Mouse (Mus musculus): Measurements from ENCODE around the gene Xrcc4. TPM values are rescaled to one million over a fixed set of nuclear protein-coding genes. Genes with fewer than 3 reads are reported as not detected.

Gene Xrcc4
- polyA plus RNA-seq, 1 experiment from 2014 or later = 15.4 TPM

DNA sequence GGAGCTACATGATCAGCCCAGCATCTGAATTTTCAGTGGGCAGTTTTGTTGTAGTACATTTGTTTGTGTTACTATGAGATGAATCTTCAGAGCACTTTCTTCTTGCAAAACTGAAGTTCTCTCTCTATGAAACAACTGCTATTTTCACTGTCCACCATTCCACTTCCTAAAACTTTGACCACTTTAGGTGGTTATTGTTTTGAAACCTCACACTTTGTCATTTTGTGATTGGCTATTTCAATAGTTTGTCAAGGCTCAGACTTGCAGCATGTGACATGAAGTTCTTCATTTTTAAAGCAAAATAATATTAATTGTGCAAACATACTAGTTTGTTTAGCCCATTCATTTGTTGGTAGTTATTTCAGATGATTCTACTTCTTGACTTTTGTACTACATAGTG lies 280.4 kb downstream of the Xrcc4 start:
- H3K4me1 ChIP-seq = no peaks in the 10 kb centered on the region
- H3K4me3 ChIP-seq = no peak overlapping the region
- H3K9me3 ChIP-seq = no peaks in the 10 kb centered on the region
- H3K27me3 ChIP-seq = no peaks in the 10 kb centered on the region
- H3K9ac ChIP-seq = no peak overlapping the region
- no peak overlapping the region for H3K4me2 ChIP-seq
- ATAC-seq (ENCODE audit: insufficient number of reproducible peaks, insufficient read depth, low FRiP score, low TSS enrichment, low read depth) = no peak
- H3K27ac ChIP-seq = no peak overlapping the region
- no peaks in the 10 kb centered on the region for H3K36me3 ChIP-seq

DNA sequence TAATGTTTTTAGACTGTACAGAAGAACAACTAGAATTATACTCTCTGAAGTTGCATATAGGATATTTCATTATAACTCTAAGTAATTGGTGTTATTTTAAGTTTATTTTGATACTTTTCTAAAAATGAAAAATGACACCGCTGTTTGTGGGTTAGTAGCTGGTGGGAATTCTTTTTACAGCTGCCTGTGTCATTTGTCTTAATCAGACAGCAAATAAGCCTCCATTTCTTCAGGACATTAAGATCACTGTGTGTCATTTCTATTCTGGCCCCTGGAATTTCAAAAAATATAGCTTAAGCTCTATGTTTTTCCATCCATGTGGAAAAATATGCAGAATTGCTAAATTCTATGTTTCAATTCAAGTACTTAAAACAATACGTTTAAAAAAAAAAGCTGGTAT lies 287.5 kb downstream of the Xrcc4 start:
- Histone ChIP-seq H3K27me3 (no peaks in the 10 kb centered on the region), H3K27ac (no peak overlapping the region), H3K4me3 (no peak overlapping the region), H3K4me1 (no peaks in the 10 kb centered on the region), H3K4me2 (no peak overlapping the region), H3K9me3 (no peaks in the 10 kb centered on the region), H3K9ac (no peak overlapping the region), H3K36me3 (no peaks in the 10 kb centered on the region)
- ATAC-seq (ENCODE audit: insufficient number of reproducible peaks, insufficient read depth, low FRiP score, low TSS enrichment, low read depth) = no peak
- WGBS = 80% methylated on average over 2 of the region's 2 CpGs

GRCm38 (mm10) chr13:89797721-89798120 lies 291.7 kb downstream of the Xrcc4 start:
- H3K9ac ChIP-seq = no peak overlapping the region
- H3K36me3 ChIP-seq = no peaks in the 10 kb centered on the region
- no peak overlapping the region for H3K4me3 ChIP-seq
- H3K4me1 ChIP-seq = no peaks in the 10 kb centered on the region
- no peak for ATAC-seq (ENCODE audit: insufficient number of reproducible peaks, insufficient read depth, low FRiP score, low TSS enrichment, low read depth)
- H3K27me3 ChIP-seq = no peaks in the 10 kb centered on the region
- WGBS = 53% methylated on average over 3 of the region's 3 CpGs
- H3K9me3 ChIP-seq = no peaks in the 10 kb centered on the region
- H3K27ac ChIP-seq = no peak overlapping the region
- no peak overlapping the region for H3K4me2 ChIP-seq

DNA sequence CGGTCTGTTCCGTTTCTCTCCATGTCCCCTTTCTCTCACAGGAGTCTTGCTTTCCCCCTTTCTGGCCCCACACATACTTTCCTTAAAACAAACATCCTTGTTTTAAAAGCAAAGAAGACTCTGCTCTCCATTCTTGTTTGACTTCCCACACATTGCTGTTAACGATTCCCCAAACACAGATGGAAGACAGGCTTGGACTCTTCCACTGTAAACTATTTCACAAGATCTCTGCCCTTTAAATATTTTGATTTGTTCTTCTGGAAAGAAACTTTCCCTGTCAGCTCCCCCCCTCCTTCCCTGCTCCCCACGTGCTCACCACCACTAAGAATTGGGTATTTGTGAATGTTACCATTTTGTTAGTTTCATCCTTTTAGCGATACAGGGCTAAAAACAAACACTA lies 297.9 kb downstream of the Xrcc4 start:
- no peak overlapping the region for H3K4me3 ChIP-seq
- H3K4me1 ChIP-seq = no peaks in the 10 kb centered on the region
- no peaks in the 10 kb centered on the region for H3K27me3 ChIP-seq
- no peak for ATAC-seq (ENCODE audit: insufficient number of reproducible peaks, insufficient read depth, low FRiP score, low TSS enrichment, low read depth)
- H3K9me3 ChIP-seq = no peaks in the 10 kb centered on the region
- no peak overlapping the region for H3K4me2 ChIP-seq
- no peak overlapping the region for H3K27ac ChIP-seq
- no peaks in the 10 kb centered on the region for H3K36me3 ChIP-seq
- WGBS = 46% methylated on average over 5 of the region's 5 CpGs
- H3K9ac ChIP-seq = no peak overlapping the region

GRCm38 (mm10) chr13:89782886-89783285 lies 306.5 kb downstream of the Xrcc4 start:
- no peak for ATAC-seq (ENCODE audit: insufficient number of reproducible peaks, insufficient read depth, low FRiP score, low TSS enrichment, low read depth)
- Histone ChIP-seq H3K9ac (no peak overlapping the region), H3K4me2 (no peak overlapping the region), H3K36me3 (no peaks in the 10 kb centered on the region), H3K9me3 (no peaks in the 10 kb centered on the region), H3K4me3 (no peak overlapping the region), H3K4me1 (peaks cover 3% of the 10 kb centered on the region; the same call in 1 of the 2 replicates), H3K27ac (no peak overlapping the region), H3K27me3 (no peaks in the 10 kb centered on the region)
- 35% methylated on average over 2 of the region's 2 CpGs for WGBS

- Histone ChIP-seq H3K27ac (no peak overlapping the region), H3K9ac (no peak overlapping the region), H3K4me2 (no peak overlapping the region), H3K27me3 (no peaks in the 10 kb centered on the region), H3K36me3 (no peaks in the 10 kb centered on the region), H3K9me3 (no peaks in the 10 kb centered on the region), H3K4me3 (no peak overlapping the region), H3K4me1 (peaks cover 3% of the 10 kb centered on the region; the same call in 1 of the 2 replicates)
- ATAC-seq (ENCODE audit: insufficient number of reproducible peaks, insufficient read depth, low FRiP score, low TSS enrichment, low read depth) = no peak
- WGBS = 63% methylated on average over 3 of the region's 3 CpGs
Measured at GRCm38 (mm10) chr13:89780276-89780675, 309.1 kb downstream of the Xrcc4 start.

GRCm38 (mm10) chr13:89779208-89779911 lies 310.0 kb downstream of the Xrcc4 start:
- no peaks in the 10 kb centered on the region for H3K27me3 ChIP-seq
- H3K4me2 ChIP-seq = no peak overlapping the region
- 49% methylated on average over 7 of the region's 7 CpGs for WGBS
- no peak overlapping the region for H3K4me3 ChIP-seq
- no peaks in the 10 kb centered on the region for H3K9me3 ChIP-seq
- peaks cover 3% of the 10 kb centered on the region; the same call in 1 of the 2 replicates for H3K4me1 ChIP-seq
- no peak overlapping the region for H3K9ac ChIP-seq
- no peak overlapping the region for H3K27ac ChIP-seq
- H3K36me3 ChIP-seq = no peaks in the 10 kb centered on the region
- no peak for ATAC-seq (ENCODE audit: insufficient number of reproducible peaks, insufficient read depth, low FRiP score, low TSS enrichment, low read depth)

GRCm38 (mm10) chr13:89777764-89778163 lies 311.6 kb downstream of the Xrcc4 start:
- Histone ChIP-seq H3K4me3 (no peak overlapping the region), H3K9me3 (no peaks in the 10 kb centered on the region), H3K27me3 (no peaks in the 10 kb centered on the region), H3K4me2 (no peak overlapping the region), H3K36me3 (no peaks in the 10 kb centered on the region), H3K4me1 (peaks cover 8% of the 10 kb centered on the region; the same call in 1 of the 2 replicates), H3K27ac (no peak overlapping the region), H3K9ac (no peak overlapping the region)
- WGBS = 67% methylated on average over 1 of the region's 1 CpGs
- no peak for ATAC-seq (ENCODE audit: insufficient number of reproducible peaks, insufficient read depth, low FRiP score, low TSS enrichment, low read depth)

DNA sequence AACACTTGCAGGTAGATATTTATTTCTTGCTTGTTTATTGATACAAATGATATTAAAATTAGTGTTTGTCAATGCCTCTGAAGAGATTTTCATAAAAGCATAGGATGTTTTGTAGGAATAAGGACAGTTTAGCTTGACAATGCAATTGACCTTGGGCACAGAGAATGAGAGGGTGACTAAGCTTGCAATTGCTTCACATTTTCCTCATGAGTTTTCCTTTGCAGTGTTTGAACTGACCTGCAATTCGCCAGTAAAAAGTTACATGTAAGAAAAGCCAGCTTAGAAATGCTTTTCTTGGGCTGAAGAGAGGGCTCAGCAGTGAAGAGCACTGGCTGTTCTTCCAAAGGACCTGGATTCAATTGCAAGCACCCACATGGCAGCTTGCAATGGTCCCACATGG lies 312.3 kb downstream of the Xrcc4 start:
- no peak overlapping the region for H3K9ac ChIP-seq
- no peak overlapping the region for H3K4me2 ChIP-seq
- no peaks in the 10 kb centered on the region for H3K9me3 ChIP-seq
- peaks cover 8% of the 10 kb centered on the region; the same call in 1 of the 2 replicates for H3K4me1 ChIP-seq
- no peak overlapping the region for H3K4me3 ChIP-seq
- H3K27me3 ChIP-seq = no peaks in the 10 kb centered on the region
- no peaks in the 10 kb centered on the region for H3K36me3 ChIP-seq
- no peak for ATAC-seq (ENCODE audit: insufficient number of reproducible peaks, insufficient read depth, low FRiP score, low TSS enrichment, low read depth)
- H3K27ac ChIP-seq = no peak overlapping the region
- 86% methylated on average over 1 of the region's 1 CpGs for WGBS

DNA sequence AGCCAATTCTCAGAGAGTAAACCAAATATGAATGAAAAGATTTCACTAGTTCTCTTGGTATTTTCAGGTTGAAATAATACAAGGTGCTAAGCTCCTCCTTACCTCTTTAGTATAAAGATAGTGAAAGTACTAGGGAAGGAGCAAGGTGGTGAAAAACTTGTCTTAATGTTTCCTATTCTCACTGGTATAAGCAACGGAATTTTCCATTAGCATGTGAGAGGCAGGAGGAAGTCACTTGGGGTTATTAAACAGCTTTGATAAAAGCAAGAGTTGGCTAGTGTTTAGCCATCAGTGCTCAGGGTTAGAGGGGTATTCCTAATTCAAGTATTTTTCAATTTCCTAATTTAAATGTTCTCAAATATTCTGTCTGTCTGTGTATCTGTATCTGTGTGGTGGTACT lies 322.9 kb downstream of the Xrcc4 start:
- no peak overlapping the region for H3K9ac ChIP-seq
- WGBS = 73% methylated on average over 1 of the region's 1 CpGs
- no peaks in the 10 kb centered on the region for H3K4me1 ChIP-seq
- H3K27ac ChIP-seq = no peak overlapping the region
- ATAC-seq (ENCODE audit: insufficient number of reproducible peaks, insufficient read depth, low FRiP score, low TSS enrichment, low read depth) = no peak
- H3K36me3 ChIP-seq = no peaks in the 10 kb centered on the region
- no peaks in the 10 kb centered on the region for H3K9me3 ChIP-seq
- H3K4me3 ChIP-seq = no peak overlapping the region
- H3K4me2 ChIP-seq = no peak overlapping the region
- no peaks in the 10 kb centered on the region for H3K27me3 ChIP-seq

DNA sequence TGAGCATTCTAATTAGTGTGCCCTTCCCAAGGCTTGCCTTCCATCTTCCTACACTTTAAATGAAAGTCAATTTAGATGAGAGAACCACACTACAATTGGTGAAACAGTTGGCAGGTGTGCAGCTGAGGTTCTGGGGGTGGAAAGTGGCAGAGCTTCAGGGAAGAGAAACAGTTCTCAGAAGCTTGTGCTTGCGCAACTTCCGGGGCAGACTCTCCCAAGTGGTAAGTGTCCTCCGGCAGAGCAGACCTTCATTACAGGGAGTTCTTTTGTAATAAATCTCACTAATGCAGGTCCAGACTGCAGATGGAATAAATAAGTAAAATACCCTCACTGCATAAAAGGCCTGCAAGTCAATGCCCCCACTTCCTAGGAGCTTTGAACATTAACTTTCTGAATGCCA lies 323.4 kb downstream of the Xrcc4 start:
- no peak overlapping the region for H3K4me2 ChIP-seq
- 90% methylated on average over 3 of the region's 3 CpGs for whole genome bisulfite sequencing
- H3K4me1 ChIP-seq = no peaks in the 10 kb centered on the region
- no peaks in the 10 kb centered on the region for H3K9me3 ChIP-seq
- no peaks in the 10 kb centered on the region for H3K36me3 ChIP-seq
- ATAC-seq (ENCODE audit: insufficient number of reproducible peaks, insufficient read depth, low FRiP score, low TSS enrichment, low read depth) = no peak
- H3K4me3 ChIP-seq = no peak overlapping the region
- H3K9ac ChIP-seq = no peak overlapping the region
- H3K27me3 ChIP-seq = no peaks in the 10 kb centered on the region
- no peak overlapping the region for H3K27ac ChIP-seq

DNA sequence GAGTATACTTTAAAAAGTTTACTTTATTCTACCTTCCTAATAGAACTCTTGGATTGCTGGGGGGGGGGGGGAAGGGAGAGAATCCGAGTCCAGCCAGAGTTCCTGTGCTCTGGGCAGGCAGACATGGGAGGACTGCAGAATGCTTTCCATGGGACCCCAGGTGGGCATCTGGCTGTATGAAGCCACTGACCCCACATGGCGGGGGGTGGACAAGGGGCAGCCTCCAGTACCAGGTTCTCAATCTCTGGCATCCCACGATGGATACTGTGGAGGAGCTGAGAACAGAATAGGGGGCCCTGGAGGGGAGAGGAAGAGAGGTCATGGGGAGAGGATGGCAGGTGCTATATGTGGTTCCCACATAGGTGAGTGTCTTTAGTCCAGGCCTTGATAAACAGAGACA lies 327.1 kb downstream of the Xrcc4 start:
- Histone ChIP-seq H3K4me2 (no peak overlapping the region), H3K36me3 (no peaks in the 10 kb centered on the region), H3K4me1 (no peaks in the 10 kb centered on the region), H3K4me3 (no peak overlapping the region), H3K27ac (no peak overlapping the region), H3K9ac (no peak overlapping the region), H3K9me3 (no peaks in the 10 kb centered on the region), H3K27me3 (no peaks in the 10 kb centered on the region)
- WGBS = 76% methylated on average over 3 of the region's 3 CpGs
- ATAC-seq (ENCODE audit: insufficient number of reproducible peaks, insufficient read depth, low FRiP score, low TSS enrichment, low read depth) = no peak
